Mouse (Mus musculus): Measurements from ENCODE around the gene Mtfr1l. TPM values are rescaled to one million over a fixed set of nuclear protein-coding genes. Genes with fewer than 3 reads are reported as not detected.

The Mtfr1l gene
- polyA plus RNA-seq, 1 experiment from 2014 or later = 130 TPM

GRCm38 (mm10) chr4:134484231-134484630 lies 51.0 kb downstream of the Mtfr1l start:
- Histone ChIP-seq H3K4me3 (no peak overlapping the region), H3K9me3 (no peaks in the 10 kb centered on the region), H3K36me3 (no peaks in the 10 kb centered on the region), H3K27ac (no peak overlapping the region), H3K9ac (no peak overlapping the region), H3K27me3 (peaks cover 8% of the 10 kb centered on the region; the same call in 1 of the 2 replicates), H3K4me2 (no peak overlapping the region), H3K4me1 (peaks cover 6% of the 10 kb centered on the region; the same call in 1 of the 2 replicates)
- no peak for ATAC-seq (ENCODE audit: insufficient number of reproducible peaks, insufficient read depth, low FRiP score, low TSS enrichment, low read depth)
- WGBS = 73% methylated on average over 10 of the region's 10 CpGs

- Histone ChIP-seq H3K27me3 (peaks cover 8% of the 10 kb centered on the region; the same call in 1 of the 2 replicates), H3K4me1 (peaks cover 6% of the 10 kb centered on the region; the same call in 1 of the 2 replicates), H3K9me3 (no peaks in the 10 kb centered on the region), H3K4me2 (no peak overlapping the region), H3K9ac (no peak overlapping the region), H3K27ac (no peak overlapping the region), H3K36me3 (no peaks in the 10 kb centered on the region), H3K4me3 (no peak overlapping the region)
- ATAC-seq (ENCODE audit: insufficient number of reproducible peaks, insufficient read depth, low FRiP score, low TSS enrichment, low read depth) = no peak
- WGBS = 53% methylated on average over 6 of the region's 6 CpGs
Observed at GRCm38 (mm10) chr4:134483696-134484095, 51.5 kb downstream of the Mtfr1l start.

GRCm38 (mm10) chr4:134483078-134483688 lies 52.0 kb downstream of the Mtfr1l start:
- no peaks in the 10 kb centered on the region for H3K36me3 ChIP-seq
- no peak overlapping the region for H3K4me3 ChIP-seq
- H3K4me1 ChIP-seq = peaks cover 2% of the 10 kb centered on the region; the same call in 1 of the 2 replicates
- peaks cover 8% of the 10 kb centered on the region; the same call in 1 of the 2 replicates for H3K27me3 ChIP-seq
- H3K9me3 ChIP-seq = no peaks in the 10 kb centered on the region
- no peak overlapping the region for H3K27ac ChIP-seq
- WGBS = 69% methylated on average over 6 of the region's 6 CpGs
- no peak overlapping the region for H3K9ac ChIP-seq
- no peak for ATAC-seq (ENCODE audit: insufficient number of reproducible peaks, insufficient read depth, low FRiP score, low TSS enrichment, low read depth)
- no peak overlapping the region for H3K4me2 ChIP-seq

GRCm38 (mm10) chr4:134482442-134482841 lies 52.7 kb downstream of the Mtfr1l start:
- Histone ChIP-seq H3K27me3 (peaks cover 8% of the 10 kb centered on the region; the same call in 1 of the 2 replicates), H3K36me3 (no peaks in the 10 kb centered on the region), H3K27ac (no peak overlapping the region), H3K4me1 (no peaks in the 10 kb centered on the region), H3K4me3 (no peak overlapping the region), H3K4me2 (no peak overlapping the region), H3K9me3 (no peaks in the 10 kb centered on the region), H3K9ac (no peak overlapping the region)
- WGBS = 81% methylated on average over 8 of the region's 8 CpGs
- no peak for ATAC-seq (ENCODE audit: insufficient number of reproducible peaks, insufficient read depth, low FRiP score, low TSS enrichment, low read depth)

GRCm38 (mm10) chr4:134481270-134481669 lies 53.9 kb downstream of the Mtfr1l start:
- H3K27me3 ChIP-seq = peaks cover 8% of the 10 kb centered on the region; the same call in 1 of the 2 replicates
- WGBS = 59% methylated on average over 6 of the region's 6 CpGs
- H3K4me2 ChIP-seq = no peak overlapping the region
- no peak overlapping the region for H3K4me3 ChIP-seq
- no peaks in the 10 kb centered on the region for H3K4me1 ChIP-seq
- H3K36me3 ChIP-seq = peaks cover 9% of the 10 kb centered on the region
- H3K9me3 ChIP-seq = no peaks in the 10 kb centered on the region
- no peak overlapping the region for H3K9ac ChIP-seq
- ATAC-seq (ENCODE audit: insufficient number of reproducible peaks, insufficient read depth, low FRiP score, low TSS enrichment, low read depth) = no peak
- H3K27ac ChIP-seq = no peak overlapping the region

GRCm38 (mm10) chr4:134480864-134481263 lies 54.3 kb downstream of the Mtfr1l start:
- Histone ChIP-seq H3K4me2 (no peak overlapping the region), H3K4me3 (no peak overlapping the region), H3K27ac (no peak overlapping the region), H3K27me3 (peaks cover 8% of the 10 kb centered on the region; the same call in 1 of the 2 replicates), H3K36me3 (peaks cover 13% of the 10 kb centered on the region), H3K9ac (no peak overlapping the region), H3K9me3 (no peaks in the 10 kb centered on the region), H3K4me1 (no peaks in the 10 kb centered on the region)
- WGBS = 21% methylated on average over 6 of the region's 6 CpGs
- ATAC-seq (ENCODE audit: insufficient number of reproducible peaks, insufficient read depth, low FRiP score, low TSS enrichment, low read depth) = no peak

- Histone ChIP-seq H3K27ac (no peak overlapping the region), H3K36me3 (peaks cover 23% of the 10 kb centered on the region), H3K4me1 (no peaks in the 10 kb centered on the region), H3K9me3 (no peaks in the 10 kb centered on the region), H3K4me2 (no peak overlapping the region), H3K9ac (0 out of 2 replicates have a peak overlapping the region, but pooled peaks have one; percentile 16), H3K4me3 (no peak overlapping the region), H3K27me3 (peaks cover 8% of the 10 kb centered on the region; the same call in 1 of the 2 replicates)
- 82% methylated on average over 4 of the region's 4 CpGs for WGBS
- no peak for ATAC-seq (ENCODE audit: insufficient number of reproducible peaks, insufficient read depth, low FRiP score, low TSS enrichment, low read depth)
Observed at GRCm38 (mm10) chr4:134479839-134480238, 55.3 kb downstream of the Mtfr1l start.

GRCm38 (mm10) chr4:134478031-134478430 lies 57.2 kb downstream of the Mtfr1l start:
- Histone ChIP-seq H3K36me3 (peaks cover 37% of the 10 kb centered on the region), H3K9me3 (no peaks in the 10 kb centered on the region), H3K27me3 (peaks cover 6% of the 10 kb centered on the region; the same call in 1 of the 2 replicates), H3K27ac (no peak overlapping the region), H3K4me2 (no peak overlapping the region), H3K4me3 (no peak overlapping the region), H3K4me1 (no peaks in the 10 kb centered on the region), H3K9ac (no peak overlapping the region)
- no peak for ATAC-seq (ENCODE audit: insufficient number of reproducible peaks, insufficient read depth, low FRiP score, low TSS enrichment, low read depth)
- 3% methylated on average over 9 of the region's 9 CpGs for WGBS

- H3K36me3 ChIP-seq = peaks cover 48% of the 10 kb centered on the region
Observed at GRCm38 (mm10) chr4:134476899-134477298, 58.3 kb downstream of the Mtfr1l start.

More at GRCm38 (mm10) chr4:134476899-134477298, 58.3 kb downstream of the Mtfr1l start:
- Histone ChIP-seq H3K4me3 (no peak overlapping the region), H3K4me1 (no peaks in the 10 kb centered on the region), H3K9me3 (no peaks in the 10 kb centered on the region), H3K27me3 (no peaks in the 10 kb centered on the region), H3K9ac (no peak overlapping the region), H3K4me2 (no peak overlapping the region), H3K27ac (peak overlapping the region; percentile 28; the same call in 1 of the 2 replicates)
- 88% methylated on average over 8 of the region's 8 CpGs for WGBS
- no peak for ATAC-seq (ENCODE audit: insufficient number of reproducible peaks, insufficient read depth, low FRiP score, low TSS enrichment, low read depth)

Small RNAs within 50 kb of the gene (microRNA-seq; reads per million reads assigned to microRNA genes)
- not detected for gene Mir6403

Other genes with a start within 250 kb of the Mtfr1l start
- gene Pdik1l, start 247.5 kb downstream of the Mtfr1l start, polyA plus RNA-seq (2015; fragmentation: Nextera tagmentation; extraction: Ambion mirVana) = 23.4 and 23.8 TPM in 2 replicates
- 1.2 and 1.7 TPM in 2 replicates for gene Trim63, start 220.3 kb downstream of the Mtfr1l start, polyA plus RNA-seq (2015; fragmentation: Nextera tagmentation; extraction: Ambion mirVana)
- 0.34 and 0.38 TPM in 2 replicates for gene Slc30a2, start 192.2 kb downstream of the Mtfr1l start, polyA plus RNA-seq (2015; fragmentation: Nextera tagmentation; extraction: Ambion mirVana)
- gene Extl1, start 151.5 kb downstream of the Mtfr1l start, polyA plus RNA-seq (2015; fragmentation: Nextera tagmentation; extraction: Ambion mirVana) = 4.5 and 5.4 TPM in 2 replicates
- gene Pafah2, start 139.1 kb downstream of the Mtfr1l start, polyA plus RNA-seq (2015; fragmentation: Nextera tagmentation; extraction: Ambion mirVana) = 12.0 and 13.0 TPM in 2 replicates
- gene Stmn1, start 67.1 kb downstream of the Mtfr1l start, polyA plus RNA-seq (2015; fragmentation: Nextera tagmentation; extraction: Ambion mirVana) = 2,120 and 2,313 TPM in 2 replicates
- gene Paqr7, start 38.7 kb downstream of the Mtfr1l start, polyA plus RNA-seq (2015; fragmentation: Nextera tagmentation; extraction: Ambion mirVana) = 3.8 and 4.0 TPM in 2 replicates
- 10.6 and 11.7 TPM in 2 replicates for gene Aunip, start 24.4 kb downstream of the Mtfr1l start, polyA plus RNA-seq (2015; fragmentation: Nextera tagmentation; extraction: Ambion mirVana)
- gene Selenon, start 16.8 kb upstream of the Mtfr1l start, polyA plus RNA-seq (2015; fragmentation: Nextera tagmentation; extraction: Ambion mirVana) = 15.4 and 16.2 TPM in 2 replicates
- 2.4 and 2.7 TPM in 2 replicates for gene Man1c1, start 168.9 kb upstream of the Mtfr1l start, polyA plus RNA-seq (2015; fragmentation: Nextera tagmentation; extraction: Ambion mirVana)
- gene Ldlrap1, start 232.6 kb upstream of the Mtfr1l start, polyA plus RNA-seq (2015; fragmentation: Nextera tagmentation; extraction: Ambion mirVana) = 25.6 and 27.2 TPM in 2 replicates